Mouse (Mus musculus): Measurements from ENCODE around the gene Fzd5. TPM values are rescaled to one million over a fixed set of nuclear protein-coding genes. Genes with fewer than 3 reads are reported as not detected.

Fzd5 gene
- total RNA-seq (2021) = 10 to 100 TPM; 29.5 to 29.7 TPM
- long read RNA-seq, experiment 1, full-length matches to known transcripts = 2 of 2 reads
- long read RNA-seq, experiment 1, partial matches to known transcripts = 0 of 2 reads
- long read RNA-seq, experiment 1, other reads (novel, unspliced or antisense) = 0 of 2 reads
- long read RNA-seq, experiment 2, full-length matches to known transcripts = 5 of 12 reads
- long read RNA-seq, experiment 2, partial matches to known transcripts = 1 of 12 reads
- long read RNA-seq, experiment 2, other reads (novel, unspliced or antisense) = 6 of 12 reads

- peak; percentile 83 to 89 for DNase-seq (ENCODE audit: low spot score in 2 of 2)
These were observed at the start of gene Fzd5 for GRCm38 (mm10) chr1:64737502-64738179. Fzd5 (minus strand) TSS chr1:64737751.

DNA sequence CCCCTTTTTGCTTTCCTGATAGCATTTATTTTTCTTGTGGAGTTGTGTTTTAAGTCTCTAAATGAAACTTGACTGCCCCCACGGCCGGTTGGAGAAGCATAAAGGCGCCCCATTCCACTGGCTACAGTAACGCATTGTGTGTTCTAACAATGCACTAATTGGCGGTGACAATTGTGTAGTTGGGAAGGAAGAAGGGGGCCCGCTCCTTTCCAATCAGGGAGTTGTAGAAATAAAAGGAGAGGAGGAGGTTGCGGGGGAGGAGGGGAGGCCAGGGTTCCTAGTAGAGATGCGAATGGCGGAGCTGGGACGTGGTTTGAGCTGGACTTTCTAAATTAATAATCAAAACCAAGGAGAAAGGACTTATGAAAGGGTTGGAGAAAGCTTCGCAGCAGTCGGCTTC lies 42.3 kb upstream of the Fzd5 start:
- no peak for DNase-seq (ENCODE audit: low spot score in 2 of 2)

DNA sequence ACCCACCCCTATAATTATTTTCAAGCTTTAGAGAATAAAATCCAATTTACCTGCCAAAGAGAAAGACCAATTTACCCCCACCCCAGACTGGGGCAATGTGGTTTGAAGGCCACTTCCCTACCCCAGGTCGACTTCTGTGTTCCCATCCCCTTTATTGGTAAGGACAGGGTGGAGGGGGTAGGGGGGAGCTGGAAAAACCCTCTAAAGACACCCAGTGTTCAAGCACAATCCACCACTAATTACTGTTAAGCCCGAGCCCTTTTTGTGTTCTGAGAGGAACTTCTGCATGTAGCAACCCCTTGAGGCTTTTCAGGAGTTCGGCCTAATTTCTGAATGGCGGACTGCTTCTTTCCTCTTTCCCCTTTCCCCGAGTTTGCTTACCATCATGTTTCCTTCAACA lies 41.9 kb upstream of the Fzd5 start:
- DNase-seq (ENCODE audit: low spot score in 2 of 2) = no peak

GRCm38 (mm10) chr1:64773305-64773704 lies 35.8 kb upstream of the Fzd5 start:
- no peak for DNase-seq (ENCODE audit: low spot score in 2 of 2)

GRCm38 (mm10) chr1:64770169-64770568 lies 32.6 kb upstream of the Fzd5 start:
- DNase-seq (ENCODE audit: low spot score in 2 of 2) = no peak

GRCm38 (mm10) chr1:64761646-64762045 lies 24.1 kb upstream of the Fzd5 start:
- no peak for DNase-seq (ENCODE audit: low spot score in 2 of 2)

DNA sequence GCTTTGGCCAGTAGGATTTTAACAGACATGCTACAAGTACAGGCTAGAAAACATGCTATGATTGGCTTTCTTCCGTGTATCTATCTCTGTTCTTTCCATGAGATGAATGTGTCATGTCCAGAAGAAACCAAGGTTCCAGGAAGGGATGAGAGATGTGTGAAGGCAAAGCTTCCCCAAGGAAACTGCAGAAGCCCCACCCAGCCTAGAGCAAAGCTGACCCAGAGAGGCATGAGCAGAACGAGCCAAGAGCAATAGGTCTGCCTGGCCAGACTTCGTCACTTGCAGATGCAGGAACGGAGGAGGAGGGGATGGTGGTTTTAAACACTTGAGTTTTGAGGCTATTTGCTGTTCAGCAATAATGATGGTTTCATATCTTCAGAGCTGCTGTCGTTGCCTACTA lies 20.2 kb upstream of the Fzd5 start:
- no peak for DNase-seq (ENCODE audit: low spot score in 2 of 2)

DNA sequence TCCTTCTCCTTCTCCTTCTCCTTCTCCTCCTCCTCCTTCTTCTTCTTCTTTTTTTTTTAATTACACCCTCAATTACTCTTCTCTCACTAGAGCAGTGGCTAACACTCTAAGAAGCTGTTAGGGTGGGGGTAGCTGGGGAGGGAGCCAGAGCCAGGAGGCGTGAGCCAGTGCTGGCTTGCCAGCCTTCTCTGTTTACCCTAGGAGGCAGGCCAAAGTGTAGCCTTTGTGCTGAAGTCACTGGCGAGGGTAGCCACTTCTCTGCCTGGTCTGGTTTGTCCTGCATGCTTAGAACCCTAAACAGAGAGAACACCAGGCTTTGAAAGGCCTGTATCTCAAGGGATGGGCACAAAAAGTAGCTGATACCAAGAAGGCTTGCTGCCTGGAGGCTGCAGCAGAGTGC lies 19.7 kb upstream of the Fzd5 start:
- DNase-seq (ENCODE audit: low spot score in 2 of 2) = no peak

DNA sequence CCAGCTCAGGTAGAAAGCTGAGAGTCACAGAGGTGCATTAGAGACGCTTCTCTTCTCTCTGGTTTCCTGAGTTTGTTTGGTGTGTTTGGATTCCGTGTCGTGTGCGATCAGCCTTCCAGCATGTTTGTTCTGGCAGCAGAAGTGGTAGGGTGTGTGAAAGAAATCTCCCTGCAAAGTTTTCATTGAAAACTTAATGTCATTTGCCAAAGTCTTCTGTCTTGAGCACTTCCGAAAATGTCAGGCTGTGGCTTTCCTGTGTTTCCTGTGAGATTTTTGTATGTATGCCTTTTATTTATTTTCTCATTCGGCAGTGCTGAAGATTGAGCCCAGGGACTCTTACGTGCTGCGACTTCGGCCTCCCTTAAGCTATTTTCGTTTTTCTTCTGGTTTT lies 19.1 kb upstream of the Fzd5 start:
- DNase-seq (ENCODE audit: low spot score in 2 of 2) = no peak

GRCm38 (mm10) chr1:64755971-64756639 lies 18.6 kb upstream of the Fzd5 start:
- no peak for DNase-seq (ENCODE audit: low spot score in 2 of 2)

GRCm38 (mm10) chr1:64754658-64755057 lies 17.1 kb upstream of the Fzd5 start:
- no peak for DNase-seq (ENCODE audit: low spot score in 2 of 2)

GRCm38 (mm10) chr1:64753668-64754067 lies 16.1 kb upstream of the Fzd5 start:
- DNase-seq (ENCODE audit: low spot score in 2 of 2) = no peak

DNA sequence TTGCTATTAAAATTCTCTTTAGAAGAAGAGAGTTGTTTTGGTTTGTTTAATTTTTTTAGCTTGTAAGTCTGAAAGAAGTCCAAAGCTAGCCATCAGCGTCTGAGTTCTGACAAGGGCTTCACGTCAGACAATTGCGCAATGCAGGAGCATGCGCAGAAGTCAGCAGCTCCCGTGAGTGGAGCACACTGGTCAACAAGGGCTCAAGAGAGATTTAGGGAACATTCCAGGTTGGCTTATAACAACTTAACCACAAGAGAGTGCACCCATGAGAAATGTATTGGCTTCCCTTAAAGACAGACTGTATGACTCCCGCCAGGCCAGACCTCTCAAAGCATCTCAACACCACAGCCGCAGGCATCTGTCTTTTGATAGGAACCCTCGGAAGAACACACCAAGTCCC lies 15.6 kb upstream of the Fzd5 start:
- no peak for DNase-seq (ENCODE audit: low spot score in 2 of 2)

DNA sequence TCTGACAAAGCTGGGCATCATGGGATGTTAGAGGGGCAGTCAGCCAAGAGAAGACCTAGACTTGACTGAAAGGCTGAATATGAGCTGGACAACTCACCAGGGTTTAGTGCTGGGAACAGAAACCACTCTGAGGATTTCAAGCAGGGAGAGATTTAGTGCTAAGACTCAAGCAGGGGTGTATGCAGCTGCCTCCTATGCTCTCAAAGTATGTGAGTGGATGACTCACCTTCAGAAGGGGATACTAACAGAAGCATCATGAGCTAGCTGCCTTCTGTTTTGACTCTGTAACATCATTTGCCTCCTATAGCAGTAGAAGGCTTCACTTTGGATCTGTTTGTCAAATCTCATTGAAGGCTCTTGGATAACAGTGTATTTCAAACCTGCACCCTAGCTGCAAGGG lies 7.1 kb upstream of the Fzd5 start:
- no peak for DNase-seq (ENCODE audit: low spot score in 2 of 2)

DNA sequence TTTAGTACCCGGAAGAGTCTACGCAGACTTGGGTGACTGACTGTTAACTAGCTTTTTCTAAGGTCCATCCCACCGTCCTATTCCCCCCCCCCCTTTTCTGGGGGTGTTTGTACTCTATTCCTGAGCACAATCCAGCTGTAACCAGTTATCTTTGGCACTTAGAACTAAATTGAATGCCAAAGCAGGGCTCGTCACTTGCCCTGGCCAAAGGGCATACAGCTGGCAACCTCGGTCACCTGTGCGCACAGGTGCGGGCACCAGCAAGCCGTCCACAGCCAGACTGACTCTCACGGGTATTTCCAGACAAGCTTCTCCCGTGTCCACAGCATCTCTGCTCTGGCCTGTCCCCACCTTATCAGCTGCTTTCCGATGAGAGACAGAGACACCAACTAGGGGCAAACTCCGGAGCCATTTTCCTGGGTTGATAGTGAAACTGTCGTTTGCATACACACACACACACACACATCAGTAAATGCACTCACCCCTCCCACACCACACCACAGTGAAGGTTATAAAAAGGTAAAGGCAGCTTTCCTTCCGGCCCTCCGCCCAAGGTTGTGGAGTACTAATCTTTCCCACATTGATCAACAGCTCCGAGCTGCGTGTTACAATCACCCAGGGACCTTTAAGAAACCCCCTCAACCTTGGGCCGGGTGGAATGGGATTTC lies 5.3 kb upstream of the Fzd5 start:
- DNase-seq (ENCODE audit: low spot score in 2 of 2) = no peak

DNA sequence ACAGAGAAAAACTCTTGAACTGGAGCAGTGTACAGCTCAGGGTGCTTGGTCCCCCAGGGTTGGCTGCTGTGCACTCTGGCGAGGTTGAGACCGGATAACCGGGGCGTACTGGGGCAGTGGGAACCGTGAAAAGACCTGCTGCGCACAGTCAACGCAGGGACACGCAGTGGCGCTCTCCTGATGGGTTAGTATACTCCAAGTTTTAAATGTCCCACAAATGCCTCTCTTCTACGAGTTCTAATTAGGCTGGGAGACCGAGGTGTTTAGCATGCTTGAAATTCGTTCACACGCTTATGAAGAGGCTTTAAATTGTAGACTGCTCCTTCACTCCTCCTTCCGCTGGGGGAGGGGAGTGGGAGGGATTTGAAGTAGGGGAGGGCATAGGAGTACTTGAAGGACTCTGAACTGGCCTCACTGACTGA lies 1.1 kb upstream of the Fzd5 start:
- peak in 1 of 2 experiments; percentile 17 for DNase-seq (ENCODE audit: low spot score in 2 of 2)

DNA sequence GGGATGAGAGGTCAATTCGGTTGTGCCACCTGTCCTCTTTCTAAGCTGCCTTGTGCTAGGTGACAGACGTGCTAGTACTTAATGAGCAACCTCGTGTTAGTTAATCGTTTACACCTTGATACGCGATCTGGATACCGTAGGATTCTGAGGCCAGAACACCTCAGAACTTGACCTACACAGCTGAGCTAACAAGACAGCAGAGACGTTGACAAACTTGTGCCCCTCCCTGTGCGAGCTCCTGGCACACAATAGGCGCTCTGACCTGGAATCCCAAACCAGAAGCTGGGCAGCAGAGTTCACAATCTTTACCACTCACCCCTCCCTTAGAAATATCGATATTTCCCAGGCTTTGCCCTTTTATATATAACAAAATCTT lies 617 bp upstream of the Fzd5 start:
- peak in 1 of 2 experiments; percentile 12 for DNase-seq (ENCODE audit: low spot score in 2 of 2)

DNA sequence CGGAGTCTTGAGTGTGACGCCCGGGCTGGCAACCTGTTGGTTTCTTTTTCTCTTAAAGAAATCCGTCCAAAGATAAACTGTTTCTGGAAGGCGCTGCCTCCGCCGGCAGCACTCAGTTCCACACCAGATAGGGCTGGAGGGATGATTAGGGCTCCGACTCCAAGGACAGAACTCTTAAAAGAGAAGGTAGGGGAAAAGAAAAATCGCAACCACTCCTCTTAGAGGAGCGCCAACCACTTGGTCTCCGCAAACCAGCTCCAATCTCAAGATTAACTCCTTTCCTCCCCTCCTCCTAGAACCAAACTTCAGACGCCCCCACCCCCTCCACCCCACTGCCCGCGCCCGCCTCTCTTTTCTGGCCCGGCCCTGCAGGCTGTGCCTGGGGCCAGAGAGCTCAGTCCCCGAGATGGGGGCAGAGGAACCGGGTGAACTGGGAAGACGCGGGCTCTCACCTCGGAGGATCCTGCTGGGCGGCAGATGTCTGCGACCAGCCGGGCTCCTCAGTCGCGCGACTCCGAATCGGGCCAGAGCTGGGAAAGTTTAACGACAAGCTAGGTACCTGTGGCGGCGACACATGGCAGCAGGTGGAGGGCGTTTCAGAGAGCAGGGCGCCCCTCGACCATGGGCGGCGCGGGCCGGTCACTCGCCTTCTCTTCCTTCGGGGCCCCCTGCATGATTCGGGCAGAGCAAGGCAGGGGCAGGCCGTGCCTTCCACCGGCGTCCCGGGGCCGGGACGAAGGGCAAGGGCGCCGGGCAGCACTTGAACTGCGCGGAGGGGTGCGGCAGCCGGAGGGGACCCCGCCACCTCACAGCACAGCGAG lies 660 bp downstream of the Fzd5 start:
- peak; percentile 7 to 15 for DNase-seq (ENCODE audit: low spot score in 2 of 2)

GRCm38 (mm10) chr1:64735781-64736680 lies 1.5 kb downstream of the Fzd5 start:
- DNase-seq (ENCODE audit: low spot score in 2 of 2) = peak; percentile 28 to 33
